ENCODE assay signal across 9 mouse cellular contexts in genomic region chr11:88070392-88070791, GRCm38 (mm10). TPM values are rescaled to one million over a fixed set of nuclear protein-coding genes. Genes with fewer than 3 reads are reported as not detected.
DNase-seq lines count a peak whose midpoint lies in the region; ATAC-seq and TF ChIP-seq lines count a peak whose summit lies in the region.
"Had no signal": no experiment of that assay in that cellular context is flagged by ENCODE, and none has a peak within 500 bp of the region (broad histone marks: within the 10 kb centered on the region; RNA-seq: fewer than 3 reads in every experiment).

No protein-coding gene starts in this region.

- TF ChIP-seq CTCF in lung, postnatal 0 days (IDR thresholded peaks at IDR 0.05): no peak
- no peak for TF ChIP-seq CTCF in forebrain, postnatal 0 days (IDR thresholded peaks at IDR 0.05; ENCODE audit: low read depth)
- no peak for TF ChIP-seq CTCF in stomach, postnatal 0 days (IDR thresholded peaks at IDR 0.05; ENCODE audit: low read depth)
- no peak for TF ChIP-seq CTCF in layer of hippocampus, adult 2 months (conservative IDR thresholded peaks at IDR 0.05)

- WGBS in lung, postnatal 0 days: 32% methylated on average over 4 of the region's 4 CpGs
- WGBS in forebrain, postnatal 0 days: 17% methylated on average over 4 of the region's 4 CpGs
- 46% methylated on average over 4 of the region's 4 CpGs for whole genome bisulfite sequencing in liver, embryonic 13.5 days (ENCODE audit: insufficient replicate concordance)
- 27% methylated on average over 4 of the region's 4 CpGs for WGBS in stomach, postnatal 0 days

- no peaks in the 10 kb centered on the region for H3K27me3 ChIP-seq in lung, postnatal 0 days (replicated peaks; ENCODE audit: insufficient read depth, low read length)
- no peaks in the 10 kb centered on the region for H3K27me3 ChIP-seq in forebrain, postnatal 0 days (ENCODE audit: insufficient read depth, low read length)
- H3K27me3 ChIP-seq in liver, embryonic 13.5 days: no peaks in the 10 kb centered on the region
- H3K27me3 ChIP-seq in stomach, postnatal 0 days (ENCODE audit: control insufficient read depth, insufficient read depth, low read length): no peaks in the 10 kb centered on the region

- H3K4me2 ChIP-seq in lung, postnatal 0 days (replicated peaks; ENCODE audit: low read depth, low read length): peak overlapping the region; percentile 91; the same call in 1 of the 2 replicates
- peak overlapping the region; percentile 90 for H3K4me2 ChIP-seq in forebrain, postnatal 0 days (ENCODE audit: low read depth)
- H3K4me2 ChIP-seq in liver, embryonic 13.5 days: peak overlapping the region; percentile 92
- H3K4me2 ChIP-seq in stomach, postnatal 0 days (replicated peaks; ENCODE audit: low read depth): peak overlapping the region; percentile 83

- no peaks in the 10 kb centered on the region for H3K9me3 ChIP-seq in lung, postnatal 0 days (ENCODE audit: low read length)
- no peaks in the 10 kb centered on the region for H3K9me3 ChIP-seq in forebrain, postnatal 0 days (ENCODE audit: low read length)
- no peaks in the 10 kb centered on the region for H3K9me3 ChIP-seq in liver, embryonic 13.5 days (replicated peaks)
- no peaks in the 10 kb centered on the region for H3K9me3 ChIP-seq in stomach, postnatal 0 days (ENCODE audit: control insufficient read depth, low read length)

- no peak overlapping the region for H3K27ac ChIP-seq in lung, postnatal 0 days (ENCODE audit: low read length)
- no peak overlapping the region for H3K27ac ChIP-seq in forebrain, postnatal 0 days (ENCODE audit: low read depth, low read length)
- H3K27ac ChIP-seq in liver, embryonic 13.5 days: no peak overlapping the region
- no peak overlapping the region for H3K27ac ChIP-seq in stomach, postnatal 0 days (replicated peaks)
- H3K27ac ChIP-seq in layer of hippocampus, adult 2 months: no peak overlapping the region

- peaks cover 11% of the 10 kb centered on the region; the same call in 1 of the 2 replicates for H3K4me1 ChIP-seq in lung, postnatal 0 days (ENCODE audit: insufficient read depth, low read depth, low read length)
- peaks cover 21% of the 10 kb centered on the region for H3K4me1 ChIP-seq in forebrain, postnatal 0 days (ENCODE audit: insufficient read depth)
- H3K4me1 ChIP-seq in liver, embryonic 13.5 days (replicated peaks): peaks cover 50% of the 10 kb centered on the region
- H3K4me1 ChIP-seq in stomach, postnatal 0 days (replicated peaks; ENCODE audit: control insufficient read depth, insufficient read depth): 0 out of 2 replicates have a peak, but pooled peaks cover 2% of the 10 kb centered on the region

- no peak for ATAC-seq in lung, postnatal 0 days
- ATAC-seq in forebrain, postnatal 0 days: no peak
- no peak for ATAC-seq in liver, embryonic 13.5 days (ENCODE audit: low read depth)
- no peak for ATAC-seq in stomach, postnatal 0 days (ENCODE audit: low FRiP score, low TSS enrichment)
- no peak for ATAC-seq in frontal cortex, adult (ENCODE audit: low TSS enrichment)

- H3K4me3 ChIP-seq in lung, postnatal 0 days (ENCODE audit: low read depth, low read length): no peak overlapping the region
- H3K4me3 ChIP-seq in forebrain, postnatal 0 days (ENCODE audit: low read depth, low read length): peak overlapping the region; percentile 97
- no peak overlapping the region for H3K4me3 ChIP-seq in liver, embryonic 13.5 days (replicated peaks)
- H3K4me3 ChIP-seq in stomach, postnatal 0 days (ENCODE audit: low read depth, low read length): 0 out of 2 replicates have a peak overlapping the region, but pooled peaks have one; percentile 92
- no peak overlapping the region; the same call in 1 of the 2 replicates for H3K4me3 ChIP-seq in layer of hippocampus, adult 2 months

- H3K9ac ChIP-seq in lung, postnatal 0 days (replicated peaks; ENCODE audit: low read depth): no peak overlapping the region
- H3K9ac ChIP-seq in forebrain, postnatal 0 days: 0 out of 2 replicates have a peak overlapping the region, but pooled peaks have one; percentile 6
- 0 out of 2 replicates have a peak overlapping the region, but pooled peaks have one; percentile 1 for H3K9ac ChIP-seq in liver, embryonic 13.5 days
- no peak overlapping the region for H3K9ac ChIP-seq in stomach, postnatal 0 days (ENCODE audit: low read length)

- H3K36me3 ChIP-seq in lung, postnatal 0 days (ENCODE audit: insufficient read depth, low read length): no peaks in the 10 kb centered on the region
- H3K36me3 ChIP-seq in forebrain, postnatal 0 days (ENCODE audit: insufficient read depth): peaks cover 4% of the 10 kb centered on the region; the same call in 1 of the 2 replicates
- H3K36me3 ChIP-seq in liver, embryonic 13.5 days: peaks cover 22% of the 10 kb centered on the region
- 0 out of 2 replicates have a peak, but pooled peaks cover 4% of the 10 kb centered on the region for H3K36me3 ChIP-seq in stomach, postnatal 0 days (ENCODE audit: control insufficient read depth, insufficient read depth, low read length)

- no peak for TF ChIP-seq EP300 in lung, postnatal 0 days (IDR thresholded peaks at IDR 0.05)
- no peak for TF ChIP-seq EP300 in stomach, postnatal 0 days (optimal IDR thresholded peaks at IDR 0.05)

- no peak for DNase-seq in lung, postnatal 0 days (ENCODE audit: low spot score)
- no peak for DNase-seq in lung, adult 18-20 months
- no peak for DNase-seq in forebrain, postnatal 0 days
- DNase-seq in liver, embryonic 13.5 days: no peak
- no peak for DNase-seq in stomach, postnatal 0 days (ENCODE audit: low spot score)
- no peak for DNase-seq in adrenal gland, adult 18-20 months (ENCODE audit: low spot score in 2 of 2)
- DNase-seq in layer of hippocampus, adult 2 months (ENCODE audit: low spot score in 2 of 2): no peak
- DNase-seq: right cerebral cortex, postnatal 25 days had no signal

RNA-seq across cellular contexts. Expression of gene Vezf1, which starts 2.3 kb away (rescaled TPM):
- 26.8 TPM in 2 replicates for polyA plus RNA-seq in lung, postnatal 0 days (2015; fragmentation: Nextera tagmentation; extraction: Ambion mirVana)
- 33.0 and 43.7 TPM in 2 replicates for total RNA-seq in forebrain, postnatal 0 days (2014; rRNA removed)
- polyA plus RNA-seq in forebrain, postnatal 0 days (2015; fragmentation: Nextera tagmentation; extraction: Ambion mirVana): 28.0 and 34.6 TPM in 2 replicates
- 7.6 and 10.4 TPM in 2 replicates for polyA plus RNA-seq in liver, embryonic 13.5 days (2015; fragmentation: Nextera tagmentation; extraction: Ambion mirVana)
- 15.9 and 18.1 TPM in 2 replicates for polyA plus RNA-seq in stomach, postnatal 0 days (2015; fragmentation: Nextera tagmentation; extraction: Ambion mirVana)
- total RNA-seq in adrenal gland, adult 18-20 months (2021): 10 to 100 TPM; 42.4 to 44.5 TPM
- 10 to 100 TPM; 22.0 to 22.7 TPM for total RNA-seq in layer of hippocampus, adult 2 months (2021)

RNA-seq across cellular contexts. Expression of gene Srsf1, which starts 23.2 kb away (rescaled TPM):
- 88.1 and 111 TPM in 2 replicates for polyA plus RNA-seq in lung, postnatal 0 days (2015; fragmentation: Nextera tagmentation; extraction: Ambion mirVana)
- total RNA-seq in forebrain, postnatal 0 days (2014; rRNA removed): 282 and 390 TPM in 2 replicates
- 103 and 121 TPM in 2 replicates for polyA plus RNA-seq in forebrain, postnatal 0 days (2015; fragmentation: Nextera tagmentation; extraction: Ambion mirVana)
- polyA plus RNA-seq in liver, embryonic 13.5 days (2015; fragmentation: Nextera tagmentation; extraction: Ambion mirVana): 157 and 209 TPM in 2 replicates
- 88.1 and 97.5 TPM in 2 replicates for polyA plus RNA-seq in stomach, postnatal 0 days (2015; fragmentation: Nextera tagmentation; extraction: Ambion mirVana)
- total RNA-seq in adrenal gland, adult 18-20 months (2021): 100 to 1,000 TPM; 219 TPM
- total RNA-seq in layer of hippocampus, adult 2 months (2021): 100 to 1,000 TPM; 234 TPM

RNA-seq across cellular contexts. Expression of gene Cuedc1, which starts 27.5 kb away (rescaled TPM):
- polyA plus RNA-seq in lung, postnatal 0 days (2015; fragmentation: Nextera tagmentation; extraction: Ambion mirVana): 14.6 TPM in 2 replicates
- 28.9 and 34.7 TPM in 2 replicates for total RNA-seq in forebrain, postnatal 0 days (2014; rRNA removed)
- polyA plus RNA-seq in forebrain, postnatal 0 days (2015; fragmentation: Nextera tagmentation; extraction: Ambion mirVana): 22.0 and 34.6 TPM in 2 replicates
- polyA plus RNA-seq in liver, embryonic 13.5 days (2015; fragmentation: Nextera tagmentation; extraction: Ambion mirVana): 1.6 and 1.8 TPM in 2 replicates
- 12.8 and 13.7 TPM in 2 replicates for polyA plus RNA-seq in stomach, postnatal 0 days (2015; fragmentation: Nextera tagmentation; extraction: Ambion mirVana)
- 10 to 100 TPM; 40.2 to 42.4 TPM for total RNA-seq in adrenal gland, adult 18-20 months (2021)
- 10 to 100 TPM; 31.1 to 35.3 TPM for total RNA-seq in layer of hippocampus, adult 2 months (2021)

Comparison
In these comparisons a context has a peak if more than half of its experiments do, and no peak if none do; other contexts are left out.
1. H3K4me3 ChIP-seq: peak in forebrain, postnatal 0 days (single experiment) and stomach, postnatal 0 days (single experiment); none in lung, postnatal 0 days (single experiment), liver, embryonic 13.5 days (single experiment) and layer of hippocampus, adult 2 months (single experiment).
2. H3K9ac ChIP-seq: peak in forebrain, postnatal 0 days (single experiment) and liver, embryonic 13.5 days (single experiment); none in lung, postnatal 0 days (single experiment) and stomach, postnatal 0 days (single experiment).
3. Peak in every context shown above with its lines, with median percentiles within 50 percentile points of each other: H3K4me2 ChIP-seq.